Mouse (Mus musculus): ENCODE results near the gene Dmp1. TPM values are rescaled to one million over a fixed set of nuclear protein-coding genes. Genes with fewer than 3 reads are reported as not detected.

Gene Dmp1
- polyA plus RNA-seq, 1 experiment = 2.2 TPM

GRCm38 (mm10) chr5:104224750-104225149, 22.3 kb downstream of the Dmp1 start:
- no peak overlapping the region for H3K4me2 ChIP-seq (ENCODE audit: low read depth)
- H3K4me3 ChIP-seq = no peak overlapping the region
- no peaks in the 10 kb centered on the region for H3K79me2 ChIP-seq (ENCODE audit: control insufficient read depth, insufficient read depth)
- H3K36me3 ChIP-seq (ENCODE audit: control insufficient read depth, insufficient read depth) = no peaks in the 10 kb centered on the region
- no peak overlapping the region for H3ac ChIP-seq (ENCODE audit: control insufficient read depth, insufficient read length)
- TF ChIP-seq POLR2A (IDR thresholded peaks at IDR 0.05; ENCODE audit: insufficient read length, low read depth) = no peak
- no peak for TF ChIP-seq REST (IDR thresholded peaks at IDR 0.05; ENCODE audit: insufficient read depth, insufficient read length)
- no peak for TF ChIP-seq MYOG (IDR thresholded peaks at IDR 0.05; ENCODE audit: control insufficient read depth in 1 of 3, insufficient read depth in 1 of 3, insufficient read length in 2 of 3, low read depth in 2 of 3)
- no peak for TF ChIP-seq TCF12 (IDR thresholded peaks at IDR 0.05; ENCODE audit: insufficient read depth, poor library complexity, severe bottlenecking)
- no peak for TF ChIP-seq MAX (IDR thresholded peaks at IDR 0.05; ENCODE audit: low read depth)
- TF ChIP-seq MYOD1 (IDR thresholded peaks at IDR 0.05; ENCODE audit: control insufficient read depth in 1 of 3, insufficient read length in 2 of 3, low read depth in 2 of 3) = no peak
- TF ChIP-seq E2F4 (IDR thresholded peaks at IDR 0.05; ENCODE audit: insufficient read depth) = no peak
- no peak for TF ChIP-seq SRF (IDR thresholded peaks at IDR 0.05; ENCODE audit: control insufficient read depth, insufficient read length, low read depth)
- no peak for TF ChIP-seq POLR2AphosphoS2 (IDR thresholded peaks at IDR 0.05; ENCODE audit: insufficient read length, low read depth)
- TF ChIP-seq TCF3 (IDR thresholded peaks at IDR 0.05; ENCODE audit: insufficient read length, low read depth) = no peak
- no peaks in the 10 kb centered on the region for H3K27me3 ChIP-seq (ENCODE audit: control insufficient read depth, insufficient read depth, insufficient read length)

GRCm38 (mm10) chr5:104228497-104228896, 26.1 kb downstream of the Dmp1 start:
- Histone ChIP-seq H3ac (ENCODE audit: control insufficient read depth, insufficient read length) (no peak overlapping the region), H3K4me3 (no peak overlapping the region), H3K4me2 (ENCODE audit: low read depth) (no peak overlapping the region), H3K36me3 (ENCODE audit: control insufficient read depth, insufficient read depth) (no peaks in the 10 kb centered on the region), H3K27me3 (ENCODE audit: control insufficient read depth, insufficient read depth, insufficient read length) (no peaks in the 10 kb centered on the region), H3K79me2 (ENCODE audit: control insufficient read depth, insufficient read depth) (no peaks in the 10 kb centered on the region)
- no peak for TF ChIP-seq TCF12 (IDR thresholded peaks at IDR 0.05; ENCODE audit: insufficient read depth, poor library complexity, severe bottlenecking)
- no peak for TF ChIP-seq MYOG (IDR thresholded peaks at IDR 0.05; ENCODE audit: control insufficient read depth in 1 of 3, insufficient read depth in 1 of 3, insufficient read length in 2 of 3, low read depth in 2 of 3)
- no peak for TF ChIP-seq REST (IDR thresholded peaks at IDR 0.05; ENCODE audit: insufficient read depth, insufficient read length)
- TF ChIP-seq USF1 (IDR thresholded peaks at IDR 0.05; ENCODE audit: low read depth) = no peak
- no peak for TF ChIP-seq MYOD1 (IDR thresholded peaks at IDR 0.05; ENCODE audit: control insufficient read depth in 1 of 3, insufficient read length in 2 of 3, low read depth in 2 of 3)
- no peak for TF ChIP-seq POLR2A (IDR thresholded peaks at IDR 0.05; ENCODE audit: insufficient read length, low read depth)
- no peak for TF ChIP-seq POLR2AphosphoS2 (IDR thresholded peaks at IDR 0.05; ENCODE audit: insufficient read length, low read depth)
- no peak for TF ChIP-seq E2F4 (IDR thresholded peaks at IDR 0.05; ENCODE audit: insufficient read depth)
- no peak for TF ChIP-seq SRF (IDR thresholded peaks at IDR 0.05; ENCODE audit: control insufficient read depth, insufficient read length, low read depth)
- no peak for TF ChIP-seq TCF3 (IDR thresholded peaks at IDR 0.05; ENCODE audit: insufficient read length, low read depth)
- TF ChIP-seq CEBPB (IDR thresholded peaks at IDR 0.05; ENCODE audit: insufficient read depth, poor library complexity, severe bottlenecking) = no peak
- TF ChIP-seq MAX (IDR thresholded peaks at IDR 0.05; ENCODE audit: low read depth) = no peak

- Histone ChIP-seq H3ac (ENCODE audit: control insufficient read depth, insufficient read length) (no peak overlapping the region), H3K27me3 (ENCODE audit: control insufficient read depth, insufficient read depth, insufficient read length) (no peaks in the 10 kb centered on the region), H3K4me3 (no peak overlapping the region), H3K79me2 (ENCODE audit: control insufficient read depth, insufficient read depth) (no peaks in the 10 kb centered on the region), H3K4me2 (ENCODE audit: low read depth) (no peak overlapping the region), H3K36me3 (ENCODE audit: control insufficient read depth, insufficient read depth) (no peaks in the 10 kb centered on the region)
- no peak for TF ChIP-seq USF1 (IDR thresholded peaks at IDR 0.05; ENCODE audit: low read depth)
- TF ChIP-seq MYOD1 (IDR thresholded peaks at IDR 0.05; ENCODE audit: control insufficient read depth in 1 of 3, insufficient read length in 2 of 3, low read depth in 2 of 3) = no peak
- TF ChIP-seq MAX (IDR thresholded peaks at IDR 0.05; ENCODE audit: low read depth) = no peak
- no peak for TF ChIP-seq TCF12 (IDR thresholded peaks at IDR 0.05; ENCODE audit: insufficient read depth, poor library complexity, severe bottlenecking)
- TF ChIP-seq E2F4 (IDR thresholded peaks at IDR 0.05; ENCODE audit: insufficient read depth) = no peak
- no peak for TF ChIP-seq REST (IDR thresholded peaks at IDR 0.05; ENCODE audit: insufficient read depth, insufficient read length)
- TF ChIP-seq POLR2AphosphoS2 (IDR thresholded peaks at IDR 0.05; ENCODE audit: insufficient read length, low read depth) = no peak
- TF ChIP-seq TCF3 (IDR thresholded peaks at IDR 0.05; ENCODE audit: insufficient read length, low read depth) = no peak
- no peak for TF ChIP-seq SRF (IDR thresholded peaks at IDR 0.05; ENCODE audit: control insufficient read depth, insufficient read length, low read depth)
- TF ChIP-seq MYOG (IDR thresholded peaks at IDR 0.05; ENCODE audit: control insufficient read depth in 1 of 3, insufficient read depth in 1 of 3, insufficient read length in 2 of 3, low read depth in 2 of 3) = no peak
- TF ChIP-seq POLR2A (IDR thresholded peaks at IDR 0.05; ENCODE audit: insufficient read length, low read depth) = no peak
- TF ChIP-seq CEBPB (IDR thresholded peaks at IDR 0.05; ENCODE audit: insufficient read depth, poor library complexity, severe bottlenecking) = no peak
Measured at GRCm38 (mm10) chr5:104236741-104237140, 34.3 kb downstream of the Dmp1 start.

DNA sequence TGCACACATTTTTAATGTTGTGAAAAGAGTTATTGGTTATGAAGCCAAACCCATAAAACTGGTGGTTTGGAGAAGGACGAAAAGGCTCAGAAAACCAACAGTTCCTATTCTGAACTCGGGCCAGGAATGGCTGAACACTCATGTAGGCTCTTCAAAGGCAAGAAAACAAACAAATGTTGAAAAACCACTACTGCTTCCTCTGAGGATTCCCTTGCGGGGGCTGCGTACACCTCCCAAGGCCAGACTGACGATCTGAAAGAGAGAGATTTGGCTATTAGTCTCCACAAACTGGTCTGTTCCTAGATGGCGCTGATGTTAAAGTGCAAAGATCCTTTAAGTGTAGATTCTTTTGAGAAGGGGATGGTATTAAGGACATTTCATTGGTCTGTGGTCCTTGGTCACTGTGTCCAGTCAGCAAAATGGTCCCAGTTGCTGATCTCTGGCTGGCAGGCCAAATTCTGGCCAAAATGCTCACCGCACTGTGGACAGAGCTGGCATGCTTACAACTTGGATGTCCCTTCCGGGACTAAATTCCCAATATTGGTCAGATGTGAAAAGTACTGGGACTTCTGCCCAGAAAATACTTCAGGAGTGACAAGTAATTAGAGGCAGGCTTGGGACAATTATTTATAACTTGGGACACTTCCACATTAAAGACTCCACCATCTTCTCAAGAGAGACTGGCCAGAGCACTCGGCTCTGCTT, 37.4 kb downstream of the Dmp1 start:
- no peak overlapping the region for H3K4me3 ChIP-seq
- H3K79me2 ChIP-seq (ENCODE audit: control insufficient read depth, insufficient read depth) = no peaks in the 10 kb centered on the region
- H3K4me2 ChIP-seq (ENCODE audit: low read depth) = no peak overlapping the region
- H3ac ChIP-seq (ENCODE audit: control insufficient read depth, insufficient read length) = no peak overlapping the region
- TF ChIP-seq TCF3 (IDR thresholded peaks at IDR 0.05; ENCODE audit: insufficient read length, low read depth) (no peak), CEBPB (IDR thresholded peaks at IDR 0.05; ENCODE audit: insufficient read depth, poor library complexity, severe bottlenecking) (no peak)
- H3K27me3 ChIP-seq (ENCODE audit: control insufficient read depth, insufficient read depth, insufficient read length) = no peaks in the 10 kb centered on the region
- H3K36me3 ChIP-seq (ENCODE audit: control insufficient read depth, insufficient read depth) = no peaks in the 10 kb centered on the region

DNA sequence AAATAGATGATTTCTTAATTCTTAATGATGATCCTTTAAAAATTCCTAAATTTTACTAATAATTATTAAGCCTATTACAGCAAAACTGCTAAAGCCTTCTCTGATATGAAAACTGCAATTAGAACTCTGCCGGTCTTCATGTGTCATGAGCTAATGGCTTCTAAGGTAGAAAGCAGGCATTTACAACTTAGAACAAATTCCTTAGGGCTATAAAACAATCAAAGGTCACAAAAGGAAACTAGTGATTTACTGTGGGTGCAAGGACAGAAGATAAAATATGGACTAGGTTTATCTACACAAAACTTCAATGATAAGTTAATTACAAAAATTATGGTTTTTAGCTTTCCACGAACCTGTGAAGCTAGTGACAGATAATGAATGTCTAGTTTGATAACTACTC, 41.8 kb downstream of the Dmp1 start:
- Histone ChIP-seq H3K27me3 (ENCODE audit: control insufficient read depth, insufficient read depth, insufficient read length) (no peaks in the 10 kb centered on the region), H3K36me3 (ENCODE audit: control insufficient read depth, insufficient read depth) (no peaks in the 10 kb centered on the region), H3K79me2 (ENCODE audit: control insufficient read depth, insufficient read depth) (no peaks in the 10 kb centered on the region), H3K4me3 (no peak overlapping the region), H3ac (ENCODE audit: control insufficient read depth, insufficient read length) (no peak overlapping the region), H3K4me2 (ENCODE audit: low read depth) (no peak overlapping the region)
- no peak for TF ChIP-seq MAX (IDR thresholded peaks at IDR 0.05; ENCODE audit: low read depth)
- no peak for TF ChIP-seq CEBPB (IDR thresholded peaks at IDR 0.05; ENCODE audit: insufficient read depth, poor library complexity, severe bottlenecking)
- TF ChIP-seq REST (IDR thresholded peaks at IDR 0.05; ENCODE audit: insufficient read depth, insufficient read length) = no peak
- no peak for TF ChIP-seq TCF3 (IDR thresholded peaks at IDR 0.05; ENCODE audit: insufficient read length, low read depth)
- TF ChIP-seq MYOG (IDR thresholded peaks at IDR 0.05; ENCODE audit: control insufficient read depth in 1 of 3, insufficient read depth in 1 of 3, insufficient read length in 2 of 3, low read depth in 2 of 3) = no peak
- TF ChIP-seq USF1 (IDR thresholded peaks at IDR 0.05; ENCODE audit: low read depth) = no peak
- no peak for TF ChIP-seq POLR2A (IDR thresholded peaks at IDR 0.05; ENCODE audit: insufficient read length, low read depth)
- TF ChIP-seq TCF12 (IDR thresholded peaks at IDR 0.05; ENCODE audit: insufficient read depth, poor library complexity, severe bottlenecking) = no peak
- no peak for TF ChIP-seq POLR2AphosphoS2 (IDR thresholded peaks at IDR 0.05; ENCODE audit: insufficient read length, low read depth)
- no peak for TF ChIP-seq SRF (IDR thresholded peaks at IDR 0.05; ENCODE audit: control insufficient read depth, insufficient read length, low read depth)
- no peak for TF ChIP-seq MYOD1 (IDR thresholded peaks at IDR 0.05; ENCODE audit: control insufficient read depth in 1 of 3, insufficient read length in 2 of 3, low read depth in 2 of 3)
- no peak for TF ChIP-seq E2F4 (IDR thresholded peaks at IDR 0.05; ENCODE audit: insufficient read depth)
